8 mouse cellular contexts compared by ENCODE assay signal in the genomic region with DNA sequence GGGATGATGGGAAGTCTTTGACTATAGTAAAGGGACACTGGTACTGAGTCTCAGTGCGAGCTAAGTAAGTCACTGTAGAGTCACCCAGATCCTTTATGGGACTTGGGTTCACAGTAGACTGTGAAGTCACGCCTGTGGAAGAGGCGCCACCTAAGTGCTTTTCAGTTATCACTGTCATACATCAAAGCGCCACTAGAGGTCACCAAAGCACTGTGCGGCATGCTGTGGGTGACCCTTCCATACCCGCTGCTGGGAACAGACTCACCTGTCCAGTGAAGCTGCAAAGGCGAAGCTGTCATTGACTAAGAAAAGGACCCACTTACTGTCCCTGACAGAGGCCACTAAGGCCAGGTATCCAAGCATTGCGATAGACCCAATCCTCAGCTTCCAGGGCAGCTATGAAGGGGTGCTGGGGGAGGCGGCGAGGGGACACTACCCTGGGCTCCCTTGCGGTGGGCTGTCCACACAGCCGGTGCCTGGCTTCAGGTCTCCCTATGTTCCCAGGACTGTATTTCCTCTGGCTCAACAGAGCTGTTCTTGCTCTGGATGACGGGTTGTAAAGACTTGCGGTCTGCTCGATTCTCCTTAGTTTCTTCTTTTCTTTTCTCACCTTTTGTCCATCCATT. TPM values are rescaled to one million over a fixed set of nuclear protein-coding genes. Genes with fewer than 3 reads are reported as not detected.
DNase-seq lines count a peak whose midpoint lies in the region; ATAC-seq lines count a peak whose summit lies in the region.

No protein-coding gene starts in this region.

- DNase-seq in R1 (ENCODE audit: low read depth, low spot score) = peak; percentile 74
- DNase-seq in cerebellum, adult 9-11 months = peak; percentile 87
- peak; percentile 66 to 81 for DNase-seq in frontal cortex, postnatal 25 days (ENCODE audit: low spot score in 2 of 2)
- DNase-seq in induced T-regulatory cell, adult 2 months (ENCODE audit: low read depth) = peak; percentile 81
- peak; percentile 84 to 85 for DNase-seq in left cerebral cortex, adult 18-20 months (ENCODE audit: low spot score in 2 of 2)
- peak; percentile 77 to 83 for DNase-seq in right cerebral cortex, postnatal 10 days (ENCODE audit: low spot score in 2 of 2)
- peak; percentile 76 for DNase-seq in urinary bladder, postnatal 14 days (ENCODE audit: low spot score)

- peak; percentile 72 for ATAC-seq in megakaryocyte-erythroid progenitor cell, adult 5-6 weeks (replicated peaks; ENCODE audit: low FRiP score, low TSS enrichment, poor library complexity, severe bottlenecking)

RNA-seq across cellular contexts. Expression of a gene that starts 39.5 kb away (rescaled TPM):
- 1 to 10 TPM; 4.0 to 4.4 TPM for total RNA-seq in left cerebral cortex, adult 18-20 months (2021)
- 0.26 and 0.64 TPM in 2 replicates for total RNA-seq in megakaryocyte-erythroid progenitor cell, adult 5-6 weeks (2014; fragmentation: Nextera tagmentation)
- total RNA-seq in megakaryocyte-erythroid progenitor cell, adult 5-6 weeks (2017) = 0.80 and 0.88 TPM in 2 replicates

Comparison
In these comparisons a context has a peak if more than half of its experiments do, and no peak if none do; other contexts are left out.
1. Peak in every context shown above with its lines: DNase-seq and ATAC-seq.